Mouse (Mus musculus): ENCODE measurements around the gene Gm10570. TPM values are rescaled to one million over a fixed set of nuclear protein-coding genes. Genes with fewer than 3 reads are reported as not detected.

The Gm10570 gene
- polyA plus RNA-seq, 1 experiment = not detected

DNA sequence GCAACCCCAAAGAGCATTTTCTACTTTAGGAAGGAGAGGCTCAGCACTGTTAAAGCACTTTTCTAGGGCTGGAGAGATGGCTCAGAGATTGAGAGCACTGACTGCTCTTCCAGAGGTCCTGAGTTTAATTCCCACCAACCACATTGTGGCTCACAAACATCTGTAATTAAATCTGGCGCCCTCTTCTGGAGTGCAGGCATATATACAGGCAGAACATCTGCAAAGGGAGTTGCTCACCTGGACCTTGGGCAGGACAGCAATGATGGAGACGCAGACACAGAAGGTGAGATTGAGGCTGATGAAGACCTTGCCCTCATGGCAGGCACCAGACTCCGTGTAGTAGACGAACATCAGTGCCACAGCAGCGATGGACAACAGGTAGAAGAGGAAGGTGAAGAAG is 48.1 kb downstream of the Gm10570 start:
- H3K27ac ChIP-seq (ENCODE audit: insufficient read depth, low read length) = no peak overlapping the region
- no peak for TF ChIP-seq CTCF (IDR thresholded peaks at IDR 0.05; ENCODE audit: borderline replicate concordance, insufficient read depth, low read length)
- TF ChIP-seq POLR2A (IDR thresholded peaks at IDR 0.05; ENCODE audit: low read depth, low read length) = no peak
- H3K4me3 ChIP-seq (ENCODE audit: insufficient read depth, low read length) = no peak overlapping the region
- no peaks in the 10 kb centered on the region for H3K4me1 ChIP-seq (ENCODE audit: control insufficient read depth, insufficient read depth, low read length)

Other genes with a start within 250 kb of the Gm10570 start
- gene Pef1, start 206.1 kb downstream of the Gm10570 start, polyA plus RNA-seq (2011; ENCODE audit: insufficient read length, low read depth, missing spikeins) = 38.1 and 42.3 TPM in 2 replicates
- gene Hcrtr1, start 169.3 kb downstream of the Gm10570 start, polyA plus RNA-seq (2011; ENCODE audit: insufficient read length, low read depth, missing spikeins) = not detected in 2 replicates
- gene Tinagl1, start 133.6 kb downstream of the Gm10570 start, polyA plus RNA-seq (2011; ENCODE audit: insufficient read length, low read depth, missing spikeins) = 42.1 and 97.0 TPM in 2 replicates
- not detected in 2 replicates for gene Gm853, start 86.3 kb downstream of the Gm10570 start, polyA plus RNA-seq (2011; ENCODE audit: insufficient read length, low read depth, missing spikeins)
- 25.1 and 32.6 TPM in 2 replicates for gene Serinc2, start 29.5 kb downstream of the Gm10570 start, polyA plus RNA-seq (2011; ENCODE audit: insufficient read length, low read depth, missing spikeins)
- 13.5 and 25.5 TPM in 2 replicates for gene Fabp3, start 79 bp downstream of the Gm10570 start, polyA plus RNA-seq (2011; ENCODE audit: insufficient read length, low read depth, missing spikeins)
- 28.2 and 33.9 TPM in 2 replicates for gene Zcchc17, start 51.3 kb upstream of the Gm10570 start, polyA plus RNA-seq (2011; ENCODE audit: insufficient read length, low read depth, missing spikeins)
- gene Snrnp40, start 51.5 kb upstream of the Gm10570 start, polyA plus RNA-seq (2011; ENCODE audit: insufficient read length, low read depth, missing spikeins) = 40.4 and 41.3 TPM in 2 replicates

Measured in embryonic fibroblast, embryonic 13.5 days (primary cell).